8 mouse cellular contexts compared by ENCODE assay signal in the genomic region with DNA sequence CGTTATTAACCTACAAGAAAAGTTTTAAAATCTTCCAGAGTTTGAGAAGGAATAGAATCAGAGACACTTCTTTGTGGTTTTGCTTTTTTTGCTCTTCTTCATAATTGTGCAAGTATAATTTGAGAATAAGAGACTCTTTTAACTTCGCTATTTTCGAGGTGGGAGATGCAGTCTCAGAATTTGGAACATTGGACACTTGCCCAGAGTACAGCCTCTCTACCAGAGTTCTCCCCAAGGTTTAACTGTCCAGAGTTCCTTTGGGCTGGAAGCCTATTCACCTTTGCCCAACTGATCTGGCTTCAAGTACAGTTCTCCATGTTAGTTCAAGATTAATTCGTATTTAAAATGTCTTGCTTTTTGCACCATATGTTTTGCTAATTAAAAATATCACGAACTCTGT. TPM values are rescaled to one million over a fixed set of nuclear protein-coding genes. Genes with fewer than 3 reads are reported as not detected.
DNase-seq lines count a peak whose midpoint lies in the region; ATAC-seq and TF ChIP-seq lines count a peak whose summit lies in the region.

No protein-coding gene starts in this region.

- H3K4me2 ChIP-seq in intestine, postnatal 0 days (replicated peaks; ENCODE audit: low read depth) = peak overlapping the region; percentile 50
- peak overlapping the region; percentile 33 for H3K4me2 ChIP-seq in midbrain, embryonic 12.5 days (replicated peaks)

- no peaks in the 10 kb centered on the region for H3K9me3 ChIP-seq in intestine, postnatal 0 days (ENCODE audit: control insufficient read depth)
- no peaks in the 10 kb centered on the region for H3K9me3 ChIP-seq in midbrain, embryonic 12.5 days

- H3K36me3 ChIP-seq in liver, adult 2 months (ENCODE audit: control insufficient read depth, insufficient read depth, low read length) = peaks cover 4% of the 10 kb centered on the region; the same call in 1 of the 2 replicates
- no peaks in the 10 kb centered on the region for H3K36me3 ChIP-seq in intestine, postnatal 0 days (ENCODE audit: control insufficient read depth, insufficient read depth)
- H3K36me3 ChIP-seq in midbrain, embryonic 12.5 days = no peaks in the 10 kb centered on the region

- H3K27me3 ChIP-seq in liver, adult 2 months (ENCODE audit: control insufficient read depth, insufficient read depth, low read length) = no peaks in the 10 kb centered on the region
- no peaks in the 10 kb centered on the region for H3K27me3 ChIP-seq in intestine, postnatal 0 days (replicated peaks; ENCODE audit: control insufficient read depth, insufficient read depth, low read length)
- H3K27me3 ChIP-seq in midbrain, embryonic 12.5 days = peaks cover 12% of the 10 kb centered on the region; the same call in 1 of the 2 replicates

- peaks cover 5% of the 10 kb centered on the region; the same call in 1 of the 2 replicates for H3K79me2 ChIP-seq in liver, adult 2 months (ENCODE audit: control insufficient read depth, insufficient read depth, low read length)

- TF ChIP-seq CTCF in liver, adult 2 months (IDR thresholded peaks at IDR 0.05; ENCODE audit: low read depth, low read length) = no peak
- TF ChIP-seq CTCF in embryonic fibroblast, embryonic 13.5 days (IDR thresholded peaks at IDR 0.05; ENCODE audit: borderline replicate concordance, insufficient read depth, low read length) = no peak
- TF ChIP-seq CTCF in intestine, postnatal 0 days (IDR thresholded peaks at IDR 0.05; ENCODE audit: low read depth) = no peak

- ATAC-seq in intestine, postnatal 0 days = no peak
- no peak for ATAC-seq in midbrain, embryonic 12.5 days (ENCODE audit: low FRiP score, low read depth)

- no peak overlapping the region for H3K27ac ChIP-seq in liver, adult 2 months (replicated peaks; ENCODE audit: insufficient read depth, low read depth, low read length)
- peak overlapping the region; percentile 47; the same call in 1 of the 2 replicates for H3K27ac ChIP-seq in embryonic fibroblast, embryonic 13.5 days (ENCODE audit: insufficient read depth, low read length)
- no peak overlapping the region; the same call in 1 of the 2 replicates for H3K27ac ChIP-seq in intestine, postnatal 0 days (ENCODE audit: low read depth, low read length)
- no peak overlapping the region for H3K27ac ChIP-seq in midbrain, embryonic 12.5 days (replicated peaks)

- 7% methylated on average over 5 of the region's 5 CpGs for WGBS in liver, adult 2 months
- 39% methylated on average over 5 of the region's 5 CpGs for WGBS in intestine, postnatal 0 days
- WGBS in midbrain, embryonic 12.5 days = 44% methylated on average over 5 of the region's 5 CpGs

- no peak overlapping the region for H3K9ac ChIP-seq in liver, adult 2 months (ENCODE audit: low read depth, low read length)
- 0 out of 2 replicates have a peak overlapping the region, but pooled peaks have one; percentile 22 for H3K9ac ChIP-seq in intestine, postnatal 0 days (ENCODE audit: low read depth, low read length)
- no peak overlapping the region for H3K9ac ChIP-seq in midbrain, embryonic 12.5 days (replicated peaks)

- no peak for TF ChIP-seq POLR2A in liver, adult 2 months (IDR thresholded peaks at IDR 0.05; ENCODE audit: extremely low read depth, insufficient read depth, low read length)
- TF ChIP-seq POLR2A in embryonic fibroblast, embryonic 13.5 days (IDR thresholded peaks at IDR 0.05; ENCODE audit: low read depth, low read length) = no peak

- peaks cover 2% of the 10 kb centered on the region; the same call in 1 of the 2 replicates for H3K4me1 ChIP-seq in liver, adult 2 months (ENCODE audit: control insufficient read depth, insufficient read depth, low read length)
- H3K4me1 ChIP-seq in embryonic fibroblast, embryonic 13.5 days (ENCODE audit: control insufficient read depth, insufficient read depth, low read length) = no peaks in the 10 kb centered on the region
- H3K4me1 ChIP-seq in intestine, postnatal 0 days (replicated peaks; ENCODE audit: control insufficient read depth, insufficient read depth, low read length) = no peaks in the 10 kb centered on the region
- 0 out of 2 replicates have a peak, but pooled peaks cover 4% of the 10 kb centered on the region for H3K4me1 ChIP-seq in midbrain, embryonic 12.5 days

- DNase-seq in liver, adult 2 months (ENCODE audit: extremely low read depth, low read depth, low spot score) = peak; percentile 90
- no peak for DNase-seq in liver
- no peak for DNase-seq in right cerebral cortex, postnatal 4 days
- DNase-seq in gastrocnemius, adult 18-20 months (ENCODE audit: low spot score) = no peak
- DNase-seq in urinary bladder, postnatal 4 days (ENCODE audit: low spot score in 2 of 2) = no peak

- peak overlapping the region; percentile 37 for H3K4me3 ChIP-seq in liver, adult 2 months (ENCODE audit: insufficient read depth, low read depth, low read length)
- peak overlapping the region; percentile 18 for H3K4me3 ChIP-seq in embryonic fibroblast, embryonic 13.5 days (ENCODE audit: insufficient read depth, low read length)
- H3K4me3 ChIP-seq in intestine, postnatal 0 days (ENCODE audit: low read depth, low read length) = peak overlapping the region; percentile 35
- H3K4me3 ChIP-seq in midbrain, embryonic 12.5 days = peak overlapping the region; percentile 56

RNA-seq across cellular contexts. Expression of a gene that starts 0.5 kb away (rescaled TPM):
- 18.0 and 20.0 TPM in 2 replicates for total RNA-seq in liver, adult 2 months (2014; rRNA removed)
- polyA plus RNA-seq in liver, adult 2 months (2012; rRNA removed) = 3.1 and 3.5 TPM in 2 replicates
- polyA plus RNA-seq in embryonic fibroblast, embryonic 13.5 days (2011; ENCODE audit: insufficient read length, low read depth, missing spikeins) = 10.0 and 12.5 TPM in 2 replicates
- polyA plus RNA-seq in intestine, postnatal 0 days (2015; fragmentation: Nextera tagmentation; extraction: Ambion mirVana) = 5.7 and 6.7 TPM in 2 replicates
- polyA plus RNA-seq in midbrain, embryonic 12.5 days (2016; fragmentation: Nextera tagmentation; extraction: Ambion mirVana) = 18.6 and 18.7 TPM in 2 replicates
- total RNA-seq in gastrocnemius, adult 18-20 months (2021) = 1 to 10 TPM; 7.3 to 7.7 TPM

RNA-seq across cellular contexts. Expression of a gene that starts 58.5 kb away (rescaled TPM):
- total RNA-seq in liver, adult 2 months (2014; rRNA removed) = 33.8 and 43.1 TPM in 2 replicates
- polyA plus RNA-seq in liver, adult 2 months (2012; rRNA removed) = 7.2 and 9.6 TPM in 2 replicates
- polyA plus RNA-seq in embryonic fibroblast, embryonic 13.5 days (2011; ENCODE audit: insufficient read length, low read depth, missing spikeins) = 64.5 and 67.1 TPM in 2 replicates
- polyA plus RNA-seq in intestine, postnatal 0 days (2015; fragmentation: Nextera tagmentation; extraction: Ambion mirVana) = 46.7 and 47.5 TPM in 2 replicates
- 36.0 and 37.8 TPM in 2 replicates for polyA plus RNA-seq in midbrain, embryonic 12.5 days (2016; fragmentation: Nextera tagmentation; extraction: Ambion mirVana)
- total RNA-seq in gastrocnemius, adult 18-20 months (2021) = 10 to 100 TPM; 25.1 to 28.7 TPM
